Mouse (Mus musculus) erythroblast, embryonic 14.5 days (primary cell): ENCODE measurements around the gene Klk1.

Experiments used
- GATA1 ChIP-seq: IDR thresholded peaks from 2 replicates; pipeline ENCODE4 v1.6.1; 2012; ENCODE audit warnings: low read length, inconsistent platforms, mixed read lengths
- TAL1 ChIP-seq: IDR thresholded peaks from 3 replicates; pipeline ENCODE4 v1.6.1; 2012; ENCODE audit warnings: low read length, inconsistent platforms, mixed read lengths

GRCm38 (mm10) chr7:44240712-44241111 lies 15.6 kb downstream of the Klk1 start:
- no peak for TF ChIP-seq GATA1
- no peak for TF ChIP-seq TAL1
